Mouse (Mus musculus) gastrocnemius, adult 2 months (tissue): ENCODE results near the gene Fbxo30. TPM values are rescaled to one million over a fixed set of nuclear protein-coding genes. Genes with fewer than 3 reads are reported as not detected.
"Not testable (repeated sequence)": the region's sequence is repeated elsewhere in the genome, so short reads cannot be mapped to it uniquely, and the experiment has no call there.

Experiments
- DNase-seq: peaks from one replicate; pipeline ENCODE4 v3.0.0; 2022
- H3K27ac ChIP-seq: fragments of 200-600 bp; 2 replicates; pipeline ENCODE4 v1.8.1; 2022; ENCODE audit warnings: mild to moderate bottlenecking
- H3K4me3 ChIP-seq: fragments of 200-600 bp; 2 replicates; pipeline ENCODE4 v1.8.1; 2022; ENCODE audit warnings: mild to moderate bottlenecking, moderate library complexity
- CTCF ChIP-seq: fragments of 200-600 bp; IDR thresholded peaks from 2 replicates; pipeline ENCODE4 v1.8.1; 2022; ENCODE audit warnings: antibody characterized with exemption, mild to moderate bottlenecking, moderate library complexity
- intact Hi-C: fragments of 180-260 bp; cut with DNase I; formaldehyde crosslinking; loops from one replicate; pipeline ENCODE4 v1.15.1; 2025
- long read RNA-seq, 2 experiments: library from polyadenylated mRNA; stranded (forward); transcript quantifications; one replicate each; pipeline ENCODE4 v2.0.0; 2021
- total RNA-seq, 2 experiments: library from RNA; stranded (reverse); gene quantifications; 2 replicates each; pipeline ENCODE4 v1.2.3; 2021

Gene Fbxo30
- 10 to 100 TPM; 15.6 to 17.2 TPM for total RNA-seq
- long read RNA-seq, experiment 1, full-length matches to known transcripts = 20 of 22 reads
- long read RNA-seq, experiment 1, partial matches to known transcripts = 0 of 22 reads
- long read RNA-seq, experiment 1, other reads (novel, unspliced or antisense) = 2 of 22 reads
- long read RNA-seq, experiment 2, full-length matches to known transcripts = 15 of 16 reads
- long read RNA-seq, experiment 2, partial matches to known transcripts = 0 of 16 reads
- long read RNA-seq, experiment 2, other reads (novel, unspliced or antisense) = 1 of 16 reads

- Histone ChIP-seq H3K27ac (peak within 1 kb of the TSS; percentile 100), H3K4me3 (peak within 1 kb of the TSS; percentile 95)
- TF ChIP-seq CTCF = peak; percentile 87
- intact Hi-C loops = loop anchor here (5.0 kb wide), 3 partner anchors 49 to 134 kb away; partner anchors contain the start of gene Shprh
- peak; percentile 96 for DNase-seq
These were observed at the start of gene Fbxo30 for GRCm38 (mm10) chr10:11280578-11281463. TSS of gene Fbxo30 (plus strand) at chr10:11281330.

GRCm38 (mm10) chr10:11233208-11233607 is 47.9 kb upstream of the Fbxo30 start:
- intact Hi-C loops = loop anchor here (5.0 kb wide), 1 partner anchor 49 kb away; the partner anchor contains the start of gene Fbxo30
- DNase-seq = no peak
- H3K27ac ChIP-seq = no peak overlapping the region
- no peak for TF ChIP-seq CTCF
- no peak overlapping the region for H3K4me3 ChIP-seq

- DNase-seq, H3K27ac ChIP-seq, H3K4me3 ChIP-seq, intact Hi-C loops: not testable (repeated sequence)
These were observed 38.1 kb upstream of the Fbxo30 start for GRCm38 (mm10) chr10:11242988-11243387.

DNA sequence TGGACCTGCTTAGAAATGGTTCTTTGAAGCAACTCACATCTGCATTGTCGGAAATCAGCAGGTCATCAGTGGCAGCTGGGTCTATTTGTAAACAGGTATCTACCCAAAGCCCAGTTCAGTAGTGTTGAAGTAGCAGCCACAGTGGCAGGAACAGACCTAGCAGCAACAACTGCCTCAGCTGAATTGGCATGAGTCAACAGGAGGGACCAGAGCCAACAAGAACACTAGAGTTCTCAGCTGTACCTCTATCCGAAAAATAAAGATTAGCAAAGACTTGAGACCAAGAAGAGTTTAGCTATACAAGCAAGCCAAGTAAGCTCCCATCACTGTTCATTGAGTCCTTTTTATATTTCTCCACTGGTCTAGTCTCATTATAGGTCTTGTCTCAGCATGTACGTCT is 32.9 kb upstream of the Fbxo30 start:
- no peak overlapping the region for H3K27ac ChIP-seq
- TF ChIP-seq CTCF = no peak
- H3K4me3 ChIP-seq = no peak overlapping the region
- intact Hi-C loops = no loop called here
- no peak for DNase-seq

DNA sequence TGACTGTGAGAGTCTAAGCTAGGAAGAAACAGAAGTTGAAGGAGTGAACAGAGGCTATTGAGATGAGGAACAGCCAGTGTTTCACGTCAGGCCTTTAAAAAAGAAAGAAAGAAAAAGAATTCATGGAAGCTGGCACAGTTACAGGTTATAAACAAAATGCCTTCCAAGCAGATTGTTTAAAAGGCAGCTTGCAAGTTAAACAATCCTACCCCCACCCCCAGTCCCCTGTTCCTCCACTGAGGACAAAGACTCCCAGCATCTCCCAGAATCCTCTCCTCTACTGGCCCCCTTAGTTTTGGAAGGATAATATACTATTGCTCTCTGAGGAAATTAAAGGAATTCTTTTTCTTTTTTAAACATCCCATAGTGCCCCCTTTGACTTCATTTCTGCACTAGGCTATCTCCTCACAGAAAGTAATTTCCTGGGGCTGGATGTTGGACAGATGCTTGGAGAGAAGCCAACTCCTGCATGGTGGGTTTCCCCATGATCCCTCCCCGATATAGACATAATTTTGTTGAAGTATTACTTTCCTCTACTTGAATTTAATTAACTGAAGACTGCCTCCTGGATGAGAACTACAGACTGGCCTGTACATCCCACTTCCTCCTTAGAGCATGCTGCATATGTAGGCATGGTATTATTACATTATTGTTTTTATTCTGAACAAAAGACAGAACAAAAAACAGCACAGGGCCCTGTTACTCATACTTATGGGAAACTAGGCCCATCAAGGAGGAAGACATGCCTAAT is 30.7 kb upstream of the Fbxo30 start:
- intact Hi-C loops = no loop called here
- DNase-seq = no peak
- Histone ChIP-seq H3K27ac (no peak overlapping the region), H3K4me3 (no peak overlapping the region)
- TF ChIP-seq CTCF = no peak

GRCm38 (mm10) chr10:11253581-11253980 is 27.5 kb upstream of the Fbxo30 start:
- intact Hi-C loops = not testable (repeated sequence)

DNA sequence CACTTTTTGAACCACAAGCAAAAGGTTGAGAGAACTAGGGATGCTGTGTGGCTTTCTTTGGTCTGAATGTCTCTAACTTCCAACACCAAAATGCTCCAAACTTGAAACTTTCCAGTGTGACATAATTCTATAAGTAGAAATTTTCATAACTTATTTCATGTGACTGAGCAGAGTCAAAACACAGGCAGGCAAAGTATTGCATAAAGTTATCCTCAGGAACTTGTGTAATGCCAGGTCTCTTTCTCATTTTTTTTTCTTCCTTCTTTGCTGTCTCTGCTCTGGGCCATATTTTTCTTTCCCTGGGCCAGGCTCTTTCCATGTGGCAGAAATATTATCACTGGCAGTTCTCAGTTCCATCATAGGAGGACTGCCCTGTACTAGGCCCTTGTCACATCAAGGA is 21.0 kb upstream of the Fbxo30 start:
- intact Hi-C loops = no loop called here
- no peak for TF ChIP-seq CTCF
- Histone ChIP-seq H3K4me3 (no peak overlapping the region), H3K27ac (no peak overlapping the region)
- no peak for DNase-seq

More at GRCm38 (mm10) chr10:11253581-11253980, 27.5 kb upstream of the Fbxo30 start:
- not testable (repeated sequence) for H3K4me3 ChIP-seq, DNase-seq, H3K27ac ChIP-seq

GRCm38 (mm10) chr10:11262292-11262691 is 18.8 kb upstream of the Fbxo30 start:
- intact Hi-C loops, DNase-seq: not testable (repeated sequence)

DNA sequence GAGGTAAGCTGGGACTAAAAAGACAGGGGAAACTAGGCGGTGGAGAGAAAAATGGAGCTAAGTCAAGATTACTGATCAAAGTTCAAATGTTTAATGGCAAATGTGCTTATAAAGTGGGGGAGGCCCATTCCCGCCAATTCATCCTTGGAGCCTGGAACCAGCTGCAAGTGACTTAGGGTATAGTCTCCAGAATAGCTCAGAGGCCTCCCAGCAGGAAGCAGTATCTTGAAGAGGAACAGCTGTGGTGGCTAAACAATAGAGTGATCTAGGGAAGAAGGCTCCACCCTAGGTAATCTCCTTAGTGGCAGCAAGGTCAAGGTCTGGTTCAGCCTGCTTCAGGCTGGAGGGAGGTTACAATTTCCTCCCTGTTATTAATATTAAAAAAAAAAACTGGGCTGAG is 17.3 kb upstream of the Fbxo30 start:
- H3K27ac ChIP-seq, H3K4me3 ChIP-seq, DNase-seq, intact Hi-C loops: not testable (repeated sequence)

More at GRCm38 (mm10) chr10:11262292-11262691, 18.8 kb upstream of the Fbxo30 start:
- H3K27ac ChIP-seq, H3K4me3 ChIP-seq: not testable (repeated sequence)

DNA sequence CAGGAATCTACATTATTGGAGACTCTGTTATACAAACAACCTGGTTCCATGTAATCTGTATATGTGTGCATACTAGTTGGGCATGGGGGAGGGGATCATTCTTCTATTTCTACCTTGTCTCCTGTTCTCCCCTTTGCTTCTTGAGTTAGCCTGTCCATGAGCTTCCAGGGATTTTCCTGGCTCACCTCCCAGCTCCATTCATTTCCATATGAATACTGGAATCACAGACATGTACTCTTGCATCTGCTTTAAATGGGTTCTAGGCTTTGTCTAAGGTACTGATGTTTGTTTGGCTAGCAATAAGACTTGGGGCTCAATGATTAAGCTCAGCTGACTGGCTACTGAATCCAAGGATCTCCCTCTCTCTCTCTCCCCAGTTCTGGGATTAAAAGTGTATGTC is 12.0 kb upstream of the Fbxo30 start:
- H3K4me3 ChIP-seq = no peak overlapping the region
- no peak for TF ChIP-seq CTCF
- DNase-seq = no peak
- H3K27ac ChIP-seq = no peak overlapping the region
- intact Hi-C loops = no loop called here

DNA sequence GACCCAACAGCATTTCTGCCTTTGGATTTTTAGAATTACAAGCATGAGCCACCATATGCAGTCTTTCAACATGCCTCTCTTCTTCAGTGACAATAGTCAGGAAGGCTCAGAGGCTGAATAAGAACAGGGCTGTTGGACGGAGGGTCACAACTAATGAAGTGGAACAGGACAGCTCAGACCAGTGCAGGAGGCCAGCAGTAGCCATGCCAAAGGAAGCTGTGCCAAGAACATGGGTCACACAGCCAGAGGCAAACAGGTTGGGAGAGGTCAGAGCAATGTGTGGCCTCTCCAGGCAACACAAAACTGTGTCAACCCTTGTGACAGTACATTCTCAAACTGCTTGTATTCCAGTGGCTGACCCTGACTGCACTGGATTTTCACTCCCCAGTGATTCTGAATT is 6.7 kb upstream of the Fbxo30 start:
- peak overlapping the region; percentile 59 for H3K27ac ChIP-seq
- H3K4me3 ChIP-seq = no peak overlapping the region
- intact Hi-C loops = no loop called here
- peak; percentile 83 for DNase-seq
- no peak for TF ChIP-seq CTCF

GRCm38 (mm10) chr10:11280235-11280577 is 924 bp upstream of the Fbxo30 start:
- no peak for TF ChIP-seq CTCF
- intact Hi-C loops = loop anchor here (5.0 kb wide), 3 partner anchors 48 to 133 kb away; partner anchors contain the start of gene Shprh
- Histone ChIP-seq H3K27ac (peak overlapping the region; percentile 100), H3K4me3 (peak overlapping the region; percentile 95)
- peak; percentile 22 for DNase-seq
